Mouse (Mus musculus): ENCODE measurements around the gene Man1c1.
A peak's percentile ranks its signal among the peaks of the same experiment; 100 is the strongest.

The Man1c1 gene

DNA sequence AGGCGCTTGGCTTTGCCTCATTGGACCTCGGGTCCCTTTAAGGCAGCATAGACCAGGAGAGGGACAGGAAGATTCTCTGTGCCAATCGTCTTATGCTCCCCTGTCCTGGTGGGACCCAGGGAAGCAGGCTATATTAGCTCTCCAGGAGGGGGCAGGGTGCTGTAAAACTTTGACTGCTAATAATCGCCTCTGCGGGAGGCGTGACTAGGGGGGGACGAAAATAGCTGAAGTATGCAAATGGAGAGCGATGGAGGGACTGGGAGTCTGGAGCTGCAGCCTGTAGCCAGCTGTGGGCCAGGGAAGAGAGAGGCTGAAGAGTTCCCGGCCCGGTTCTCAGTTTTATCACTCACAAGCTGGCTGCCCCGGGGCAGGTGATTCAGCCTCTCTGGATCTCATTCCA, 124.9 kb downstream of the Man1c1 start:
- no peak for DNase-seq (ENCODE audit: low spot score)

DNA sequence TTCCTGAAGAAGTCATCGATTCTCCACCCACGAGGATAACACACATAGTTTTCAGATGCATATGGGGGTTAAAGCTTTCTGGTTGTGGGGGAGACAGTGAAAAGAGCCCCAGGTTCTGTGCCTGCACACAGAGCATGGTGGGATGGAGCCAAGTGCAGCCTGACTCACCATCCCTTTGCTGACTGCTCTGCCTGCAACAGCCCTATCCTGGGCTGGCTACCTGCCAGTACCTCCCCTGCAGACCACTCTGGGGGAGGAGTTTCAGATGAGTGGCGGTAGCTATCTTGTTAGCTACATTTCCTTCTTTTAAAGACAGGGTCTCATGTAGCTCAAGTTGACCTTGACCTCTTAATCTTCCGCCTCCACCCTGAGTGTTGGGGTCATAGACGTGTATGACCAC, 125.7 kb downstream of the Man1c1 start:
- DNase-seq (ENCODE audit: low spot score), result no peak

DNA sequence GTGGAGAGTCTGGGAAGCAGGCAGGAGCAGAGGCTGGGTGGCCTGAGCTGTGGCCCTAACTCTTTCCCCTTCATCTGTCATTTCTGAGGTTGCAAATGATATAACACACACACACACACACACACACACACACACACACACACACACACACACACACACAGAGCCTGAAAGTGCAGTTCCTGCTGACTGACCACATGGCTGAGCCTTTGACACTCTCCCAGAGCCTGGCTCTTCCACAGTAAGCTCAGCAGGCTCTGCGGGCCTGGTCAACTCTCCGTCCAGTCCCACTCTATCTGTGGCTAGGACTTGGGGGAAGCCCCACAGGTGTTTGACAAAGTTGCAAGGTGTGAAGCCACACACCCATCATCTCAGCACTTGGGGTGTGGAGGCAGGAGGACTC, 126.8 kb downstream of the Man1c1 start:
- no peak for DNase-seq (ENCODE audit: low spot score)

DNA sequence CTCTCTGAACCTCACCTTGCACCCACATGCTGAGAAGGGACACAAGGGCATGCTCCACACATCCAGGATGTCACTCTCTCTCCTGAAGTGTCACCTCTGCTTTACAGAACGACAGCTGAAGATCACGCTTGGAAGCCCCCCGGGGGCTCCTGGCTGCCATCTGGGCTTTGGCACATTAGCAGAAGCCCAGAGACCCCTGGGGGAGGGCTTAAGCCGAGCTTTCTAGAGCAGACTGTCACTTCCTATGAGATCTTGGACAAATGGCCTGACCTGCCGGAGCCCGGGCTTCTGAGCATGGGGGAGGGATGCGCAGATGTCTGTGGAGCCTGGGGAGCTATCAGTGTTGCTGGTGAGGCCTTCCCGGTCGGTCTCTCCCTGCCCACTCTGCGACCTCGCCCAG, 128.6 kb downstream of the Man1c1 start:
- no peak for DNase-seq (ENCODE audit: low spot score)

DNA sequence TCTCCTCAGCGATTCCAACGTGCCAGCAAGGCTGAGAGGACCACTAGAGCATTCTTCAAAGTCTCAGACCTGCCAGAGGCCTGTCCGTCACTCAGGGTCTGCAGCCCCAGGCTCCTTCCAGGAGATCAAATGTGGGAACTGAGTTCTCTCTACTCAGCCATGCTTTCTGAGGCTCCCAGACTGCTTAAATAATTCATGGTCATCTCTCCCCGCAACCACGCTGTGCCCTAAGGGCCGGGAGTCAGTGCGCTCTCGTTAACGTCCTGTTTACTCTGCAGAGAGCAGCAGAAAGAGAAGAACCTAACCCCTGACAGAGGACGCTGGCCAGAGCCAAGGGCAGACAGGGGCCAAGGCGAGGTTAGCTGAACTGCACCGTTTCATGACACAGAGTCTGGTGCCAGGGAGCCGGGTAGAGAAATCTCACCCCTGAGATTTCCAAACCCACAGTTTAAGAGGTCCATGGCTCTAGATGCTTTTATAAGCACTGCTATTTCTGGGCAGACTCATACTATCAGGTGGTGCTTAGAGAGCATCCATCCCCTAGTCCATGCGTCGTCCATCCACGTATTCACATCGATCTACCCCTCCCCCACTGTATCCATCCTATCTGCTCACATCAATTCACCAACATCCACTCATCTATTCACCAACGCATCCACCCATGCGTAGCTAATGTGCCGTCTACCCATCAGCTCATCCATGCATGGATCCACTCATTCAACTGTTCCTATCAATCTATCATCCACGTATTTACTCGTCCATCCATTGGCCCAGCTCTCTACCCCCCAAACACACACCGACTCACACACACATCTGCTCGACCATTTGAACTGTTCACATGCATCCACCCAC, 131.4 kb downstream of the Man1c1 start:
- no peak for DNase-seq (ENCODE audit: low spot score)

DNA sequence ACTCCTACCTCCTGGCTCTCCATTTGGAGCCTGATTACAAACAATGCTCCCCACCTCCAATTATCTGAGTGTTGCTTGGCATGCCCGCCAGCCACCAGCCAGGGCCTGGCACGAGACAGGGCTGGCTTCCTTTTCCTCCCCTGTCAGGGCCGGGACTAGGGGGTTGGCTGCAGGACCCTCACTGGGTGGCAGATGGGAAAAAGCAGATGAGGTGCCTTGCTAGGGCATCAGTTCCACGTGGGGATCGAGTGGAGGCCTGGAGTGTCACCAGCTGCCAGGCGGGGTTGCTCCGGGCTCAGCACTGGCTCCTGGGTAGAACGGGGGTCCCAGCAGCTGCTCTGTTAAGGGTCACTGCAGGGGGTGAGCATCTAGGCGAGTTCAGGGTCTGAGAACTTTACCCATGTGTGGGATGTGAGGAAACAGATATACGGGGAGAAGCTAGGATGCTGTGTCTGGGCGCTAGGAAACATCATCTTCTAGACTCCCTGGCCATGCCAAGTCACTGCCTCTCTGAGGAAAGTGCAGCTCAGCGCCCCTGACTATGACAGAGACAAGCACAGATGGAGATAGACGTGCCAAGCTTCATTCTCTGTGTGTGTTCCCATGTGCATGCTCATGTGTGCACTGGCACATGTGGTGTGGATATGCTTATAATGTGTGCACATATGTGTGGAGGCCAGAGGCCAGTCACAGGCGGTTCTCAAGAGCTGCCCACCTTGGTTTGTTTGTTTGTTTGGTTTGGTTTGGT, 133.2 kb downstream of the Man1c1 start:
- no peak for DNase-seq (ENCODE audit: low spot score)

DNA sequence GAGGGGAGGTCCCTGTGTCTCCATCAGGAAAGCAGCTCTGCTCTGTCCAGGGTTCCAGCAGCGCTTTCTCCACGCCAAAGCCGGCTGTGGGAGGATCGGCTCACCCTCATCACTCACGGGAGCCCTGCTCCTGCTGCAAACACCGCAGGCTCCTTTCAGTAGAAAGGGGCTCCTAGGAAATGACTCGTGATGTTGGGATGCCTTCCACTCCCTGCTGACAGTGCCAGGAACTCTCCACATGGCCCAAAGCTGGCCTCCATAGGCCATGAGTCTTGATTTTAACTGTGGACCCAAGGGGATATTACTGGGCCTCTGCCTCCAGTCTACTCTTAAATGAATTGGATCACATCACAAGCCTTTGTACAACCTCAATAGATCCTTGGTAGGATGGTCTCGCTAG, 134.3 kb downstream of the Man1c1 start:
- DNase-seq (ENCODE audit: low spot score), result no peak

DNA sequence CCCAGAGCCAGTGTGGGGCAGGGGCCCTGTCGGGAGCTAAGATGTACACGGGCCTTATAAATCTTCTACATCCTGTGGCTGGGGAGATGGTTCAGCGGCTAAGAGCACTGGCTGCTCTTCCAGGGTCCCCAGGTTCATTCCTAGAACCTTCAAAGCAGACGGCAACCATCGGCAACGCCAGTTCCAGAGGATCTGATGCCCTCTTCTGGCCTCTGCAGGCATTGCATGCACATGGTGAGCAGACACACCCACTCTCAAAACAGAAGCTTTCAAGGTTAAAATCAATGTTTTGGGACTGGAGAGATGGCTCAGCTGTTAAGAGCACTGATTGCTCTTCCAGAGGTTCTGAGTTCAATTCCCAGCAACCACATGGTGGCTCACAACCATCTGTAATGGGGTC, 134.9 kb downstream of the Man1c1 start:
- no peak for DNase-seq (ENCODE audit: low spot score)

DNA sequence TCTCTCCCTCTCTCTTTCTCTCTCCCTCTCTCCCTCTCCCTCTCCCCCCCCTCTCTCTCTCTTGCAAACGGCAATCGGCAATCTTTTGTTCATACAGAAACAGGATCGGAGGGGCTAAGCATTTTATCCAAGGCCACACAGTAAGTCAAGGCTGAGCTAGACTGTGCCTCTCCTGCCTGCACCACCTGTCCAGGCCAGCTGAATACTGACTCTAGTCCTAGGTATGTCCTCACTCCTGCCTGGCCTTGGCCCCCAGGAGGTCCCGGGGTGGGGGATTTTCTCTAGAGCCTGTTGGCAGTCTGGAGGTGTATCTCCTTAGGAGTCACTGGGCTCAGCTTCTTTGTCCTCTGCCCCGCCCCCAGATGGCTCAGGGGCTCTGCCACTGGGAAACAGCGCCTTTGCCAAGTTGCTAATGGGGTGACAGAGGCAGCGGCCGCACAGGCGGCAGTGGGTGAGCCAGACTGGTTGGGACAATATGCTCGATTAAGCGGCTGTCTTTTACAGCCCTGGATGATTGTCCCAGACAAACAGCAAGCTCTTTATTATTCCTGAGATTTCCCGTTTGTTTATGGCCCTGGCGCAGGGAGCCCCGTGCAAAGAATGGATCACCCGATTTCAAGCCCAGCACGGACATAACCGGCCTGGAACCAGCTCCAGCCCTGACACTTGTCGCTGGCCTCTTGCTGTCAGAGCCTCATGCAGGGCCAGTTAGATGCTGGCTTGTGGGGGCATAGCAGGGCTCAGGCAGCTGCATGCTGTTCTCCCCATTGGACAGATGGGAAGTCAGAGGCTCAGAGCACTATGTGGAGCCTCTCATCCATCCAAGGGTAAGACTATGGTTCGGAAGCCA, 136.5 kb downstream of the Man1c1 start:
- no peak for DNase-seq (ENCODE audit: low spot score)

DNA sequence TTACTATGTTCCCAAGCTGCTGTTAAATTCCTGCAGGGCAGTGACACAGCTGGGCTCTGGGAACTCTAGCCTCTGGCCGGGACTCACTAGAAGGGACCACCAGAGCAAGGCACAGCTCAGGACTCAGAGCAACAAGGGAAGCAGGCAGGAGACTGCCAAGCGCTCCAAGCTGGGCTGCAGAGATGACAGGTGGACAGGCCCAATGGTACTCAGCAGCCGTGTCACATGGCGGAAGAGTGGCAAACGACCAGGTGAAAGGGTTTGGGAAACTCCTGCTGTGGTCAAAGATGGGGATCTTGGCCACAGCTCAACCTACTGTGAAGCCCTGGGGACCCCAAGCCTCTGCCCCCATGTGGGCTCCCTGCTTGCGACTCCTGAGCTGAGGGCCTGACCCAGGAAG, 140.0 kb downstream of the Man1c1 start:
- DNase-seq (ENCODE audit: low spot score), result no peak

DNA sequence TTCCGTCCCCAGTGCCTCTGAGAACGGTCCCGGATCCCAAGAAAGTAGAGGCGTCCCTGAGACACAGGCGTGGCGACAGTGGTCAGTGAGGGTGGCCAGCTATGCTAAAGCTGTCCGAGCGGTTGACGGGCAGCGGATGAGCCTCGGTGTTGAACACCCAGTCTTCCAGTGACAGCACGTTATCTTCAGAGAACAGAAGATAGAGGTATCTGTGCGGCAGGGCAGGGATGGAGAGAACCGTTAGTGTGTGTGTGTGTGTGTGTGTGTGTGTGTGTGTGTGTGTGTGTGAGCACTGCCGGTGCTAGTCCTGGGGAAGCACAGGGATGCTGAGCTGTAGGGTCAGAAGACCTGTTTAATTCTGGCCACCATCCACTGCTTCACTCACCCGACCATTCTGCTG, 140.5 kb downstream of the Man1c1 start:
- DNase-seq (ENCODE audit: low spot score), result no peak

DNA sequence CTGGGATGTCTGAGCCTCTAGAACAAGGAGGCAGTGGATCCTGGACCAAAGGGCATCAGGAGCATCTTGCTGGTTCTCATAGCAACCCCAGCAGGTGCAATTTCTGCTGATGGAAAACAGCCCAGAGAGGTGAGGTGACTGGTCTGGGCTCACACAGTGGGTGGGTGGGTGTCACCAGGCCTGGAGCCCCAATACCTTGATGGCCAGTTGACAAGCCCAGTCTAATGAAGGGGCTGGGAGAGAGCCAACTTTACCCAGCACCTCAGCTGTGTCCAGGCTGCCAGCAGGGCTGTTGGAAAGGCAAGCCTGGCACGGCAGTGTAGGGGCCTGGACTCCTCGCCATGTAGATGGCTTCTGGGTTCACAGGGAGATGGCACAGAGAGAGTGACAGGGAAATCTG, 142.1 kb downstream of the Man1c1 start:
- no peak for DNase-seq (ENCODE audit: low spot score)

DNA sequence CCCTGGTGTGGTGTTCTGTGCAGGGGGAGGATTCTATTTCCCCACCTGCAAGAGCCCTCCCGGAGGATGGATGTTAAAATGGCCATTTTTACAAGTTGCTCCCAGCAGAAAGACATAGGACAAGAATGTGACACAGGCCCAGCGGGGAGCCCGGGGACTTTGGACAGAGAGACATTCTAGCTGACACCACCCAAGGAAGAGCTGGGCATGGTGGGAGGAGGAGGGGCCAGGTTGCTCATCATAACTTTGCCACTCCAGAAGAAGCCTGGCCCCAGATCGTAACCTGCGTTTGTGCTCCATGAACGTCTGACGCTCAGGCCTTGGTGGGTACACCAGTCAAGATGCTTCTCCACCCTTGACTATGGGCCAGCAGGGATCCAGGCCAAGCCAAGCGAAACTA, 143.4 kb downstream of the Man1c1 start:
- no peak for DNase-seq (ENCODE audit: low spot score)

DNA sequence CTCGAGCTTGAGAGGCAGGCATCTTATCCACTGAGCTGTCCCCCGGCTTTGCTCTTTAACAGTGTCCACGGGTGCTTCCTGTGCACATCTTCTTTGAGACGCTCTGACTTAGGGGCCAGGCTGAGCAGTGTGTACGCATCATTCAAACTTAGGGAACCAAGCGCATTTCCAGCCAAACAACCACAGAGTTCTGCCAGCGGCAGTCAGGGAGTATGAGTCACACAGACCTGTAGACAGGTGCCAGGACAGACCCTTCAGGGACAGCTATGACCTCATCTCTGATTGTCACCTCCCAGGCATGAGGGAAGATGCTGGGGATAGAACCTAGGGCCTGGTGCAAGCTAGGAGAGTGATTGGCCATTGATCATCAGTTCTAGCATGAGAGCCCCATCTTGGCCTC, 144.9 kb downstream of the Man1c1 start:
- no peak for DNase-seq (ENCODE audit: low spot score)

DNA sequence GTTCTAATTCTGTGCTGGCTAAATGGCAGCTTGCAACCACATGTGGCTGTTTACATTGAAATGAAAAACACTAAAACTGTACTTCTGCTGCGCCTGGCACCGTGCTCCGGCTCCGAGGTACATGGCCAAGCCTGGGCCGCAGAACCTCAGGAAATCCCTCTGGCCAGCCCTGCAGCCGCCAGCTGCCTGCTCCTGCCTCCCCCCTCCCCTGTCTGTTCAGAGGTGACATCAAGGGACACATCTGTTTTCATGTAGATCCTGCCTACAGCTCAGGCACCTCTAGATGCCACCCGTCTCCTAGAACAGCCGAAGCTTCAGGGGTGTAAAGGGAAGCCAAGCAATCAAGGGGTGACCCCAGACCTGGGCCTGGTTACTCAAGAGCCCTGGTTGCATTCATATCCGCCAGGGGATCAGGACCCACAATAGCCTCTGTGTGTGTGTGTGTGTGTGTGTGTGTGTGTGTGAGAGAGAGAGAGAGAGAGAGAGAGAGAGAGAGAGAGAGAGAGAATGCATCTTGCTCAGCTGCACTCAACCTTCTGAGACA, 145.4 kb downstream of the Man1c1 start:
- no peak for DNase-seq (ENCODE audit: low spot score)

DNA sequence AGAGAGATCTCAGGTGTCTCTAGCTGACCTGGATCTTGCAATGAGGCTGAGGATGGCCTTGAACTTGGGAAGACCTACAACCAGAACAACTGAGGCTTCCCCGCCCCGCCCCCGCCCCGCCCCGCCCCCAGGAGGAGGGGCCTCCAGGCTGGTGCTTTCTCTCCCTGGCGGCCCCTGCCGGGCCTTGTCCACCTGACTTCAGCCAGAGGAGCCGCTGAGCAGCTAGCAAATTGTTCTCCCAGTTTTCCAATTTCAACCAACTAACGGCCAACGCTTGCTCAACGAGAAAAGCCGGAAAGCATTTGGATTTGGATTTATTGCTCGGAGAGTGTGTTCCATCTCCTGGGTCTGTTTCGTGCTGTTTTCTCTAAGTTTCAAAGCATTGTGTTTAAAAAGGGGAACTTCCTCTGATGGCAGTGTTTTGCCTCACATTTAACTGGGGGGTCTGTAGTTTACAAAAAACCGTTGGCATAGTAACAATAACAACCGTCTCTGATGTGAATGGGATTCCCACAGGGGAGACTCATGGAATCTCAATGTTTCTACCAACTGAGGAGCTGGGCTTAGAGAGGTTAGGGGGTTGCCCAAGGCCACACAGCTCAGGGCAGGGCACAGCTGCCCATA, 146.4 kb downstream of the Man1c1 start:
- no peak for DNase-seq (ENCODE audit: low spot score)

DNA sequence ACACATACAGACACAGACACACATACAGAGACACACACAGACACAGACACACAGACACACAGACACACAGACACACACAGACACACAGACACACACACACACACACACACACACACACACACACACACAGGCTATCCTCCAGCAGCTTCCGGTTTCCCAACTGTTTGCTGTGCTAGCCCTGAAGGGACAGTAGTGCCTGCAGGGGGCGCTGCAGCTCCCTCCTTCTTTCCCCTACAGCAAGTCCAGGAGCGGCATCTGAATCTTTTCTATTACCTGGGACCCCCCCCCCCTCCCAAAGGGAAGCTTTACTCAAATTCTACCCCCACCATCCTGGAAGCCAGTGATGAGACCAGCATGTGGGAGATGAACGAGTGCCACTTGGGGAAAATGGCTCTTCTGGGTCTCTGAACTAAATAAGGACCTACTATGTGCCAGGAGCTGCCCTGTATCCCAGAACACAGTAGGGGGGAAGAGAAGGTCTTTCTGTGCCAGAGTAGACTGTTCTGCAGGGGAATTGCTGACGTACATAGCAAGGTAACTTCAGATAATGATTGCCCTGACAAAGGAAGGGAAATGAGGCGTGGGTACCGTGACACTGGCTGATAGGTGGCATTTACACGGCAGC, 148.0 kb downstream of the Man1c1 start:
- peak; percentile 37 for DNase-seq (ENCODE audit: low spot score)

DNA sequence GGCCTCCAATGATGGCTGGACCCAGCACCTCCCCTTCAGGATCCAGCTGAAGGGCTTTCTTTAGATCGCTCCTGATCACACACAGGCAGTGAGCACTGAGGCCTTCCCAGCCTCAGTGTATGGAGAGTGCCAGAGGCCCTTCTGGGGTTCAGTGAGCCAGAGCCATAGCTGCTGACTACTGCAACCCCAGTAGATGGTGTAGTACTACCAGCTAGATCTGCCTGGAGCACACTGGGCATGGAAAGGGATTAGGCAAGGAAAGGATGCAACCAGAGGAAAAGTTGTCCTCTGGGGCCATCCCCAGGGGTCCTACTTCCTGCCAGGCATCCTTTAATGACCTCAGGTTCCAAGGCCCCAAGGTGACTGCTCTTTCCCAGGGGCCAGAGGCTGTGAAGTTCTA, 150.5 kb downstream of the Man1c1 start:
- DNase-seq (ENCODE audit: low spot score), result no peak

DNA sequence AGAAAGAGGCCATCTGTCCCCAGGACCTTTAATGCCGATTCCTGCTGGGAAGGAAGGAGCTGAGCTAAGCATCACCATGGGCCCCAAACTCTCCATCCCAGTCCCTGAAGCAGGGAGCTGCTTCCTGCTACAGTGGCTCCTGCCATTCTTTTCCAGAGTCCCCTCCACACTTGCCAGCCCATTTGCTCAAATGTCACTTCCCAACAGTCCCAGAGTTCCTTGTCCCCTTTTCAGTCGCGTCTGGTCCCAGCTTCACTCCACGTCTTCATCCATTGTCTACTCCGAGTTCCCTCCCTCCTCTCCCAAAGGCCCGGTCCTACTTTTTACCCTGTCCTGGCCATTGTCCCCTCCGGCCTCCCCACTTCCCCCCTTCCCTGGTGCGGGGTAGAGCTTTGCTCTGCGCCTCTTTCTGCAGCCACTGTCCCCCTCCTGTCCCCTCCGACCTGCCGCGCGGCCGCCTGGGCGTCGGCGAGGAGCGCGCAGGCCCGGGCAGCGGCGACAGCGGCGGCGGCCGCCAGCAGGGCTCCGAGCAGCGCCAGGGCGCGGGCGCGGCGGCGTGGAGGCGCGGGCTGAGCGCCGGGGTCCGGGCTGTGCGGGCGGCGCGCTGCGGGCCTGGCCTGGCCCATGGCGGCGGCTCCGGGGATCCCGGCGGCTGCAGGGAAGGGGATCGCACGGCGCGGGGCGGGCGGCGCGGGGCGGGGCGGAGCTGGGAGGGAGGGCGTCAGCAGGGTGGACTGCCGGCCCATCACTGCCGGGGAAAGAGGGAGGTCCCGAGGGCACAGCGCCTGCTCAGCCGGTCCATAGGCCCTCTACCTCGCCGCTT, 152.4 kb downstream of the Man1c1 start, which contains the start of gene Selenon:
Selenon (minus strand) TSS at position 673 of the 823 bp plus-strand sequence.
- DNase-seq (ENCODE audit: low spot score), result peak; percentile 80

DNA sequence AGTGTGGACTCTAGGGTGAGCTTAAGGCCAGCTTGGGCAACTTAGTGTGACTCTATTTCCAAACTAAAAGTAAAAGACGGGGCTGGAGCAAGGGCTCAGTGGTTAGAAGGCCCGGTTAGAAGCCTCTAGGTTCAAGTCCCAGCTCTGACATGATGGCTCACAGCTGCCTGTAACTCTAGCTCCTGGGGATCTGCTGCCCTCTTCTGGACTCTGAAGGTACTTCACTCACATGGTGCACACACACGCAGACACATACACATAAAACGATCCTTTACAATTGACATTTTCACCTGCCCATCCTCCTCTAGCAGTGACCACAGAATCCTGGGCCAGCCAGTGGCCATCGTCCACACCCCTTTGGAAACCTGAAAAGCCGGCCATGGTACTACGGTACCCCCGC, 154.2 kb downstream of the Man1c1 start:
- no peak for DNase-seq (ENCODE audit: low spot score)
